Mouse (Mus musculus): ENCODE measurements around the gene Tnni1. TPM values are rescaled to one million over a fixed set of nuclear protein-coding genes. Genes with fewer than 3 reads are reported as not detected.
A peak's percentile ranks its signal among the peaks of the same experiment; 100 is the strongest.

The Tnni1 gene
- polyA plus RNA-seq, 1 experiment = 2.6 TPM

- no peak for TF ChIP-seq CTCF (IDR thresholded peaks at IDR 0.05; ENCODE audit: borderline replicate concordance, extremely low read depth, insufficient read depth, insufficient read length)
- no peak for TF ChIP-seq POLR2A (IDR thresholded peaks at IDR 0.05; ENCODE audit: borderline replicate concordance, extremely low read depth, insufficient read depth, insufficient read length, poor library complexity, severe bottlenecking)
- no peak for DNase-seq (ENCODE audit: low read depth)
Observed at GRCm38 (mm10) chr1:135770237-135770636, 9.0 kb upstream of the Tnni1 start.

GRCm38 (mm10) chr1:135770896-135771572 lies 8.2 kb upstream of the Tnni1 start:
- peak; percentile 42 for DNase-seq (ENCODE audit: low read depth)
- TF ChIP-seq CTCF (IDR thresholded peaks at IDR 0.05; ENCODE audit: borderline replicate concordance, extremely low read depth, insufficient read depth, insufficient read length) = no peak
- no peak for TF ChIP-seq POLR2A (IDR thresholded peaks at IDR 0.05; ENCODE audit: borderline replicate concordance, extremely low read depth, insufficient read depth, insufficient read length, poor library complexity, severe bottlenecking)

GRCm38 (mm10) chr1:135771573-135771970 lies 7.7 kb upstream of the Tnni1 start:
- TF ChIP-seq POLR2A (IDR thresholded peaks at IDR 0.05; ENCODE audit: borderline replicate concordance, extremely low read depth, insufficient read depth, insufficient read length, poor library complexity, severe bottlenecking) (no peak), CTCF (IDR thresholded peaks at IDR 0.05; ENCODE audit: borderline replicate concordance, extremely low read depth, insufficient read depth, insufficient read length) (no peak)
- no peak for DNase-seq (ENCODE audit: low read depth)

- no peak for DNase-seq (ENCODE audit: low read depth)
- no peak for TF ChIP-seq CTCF (IDR thresholded peaks at IDR 0.05; ENCODE audit: borderline replicate concordance, extremely low read depth, insufficient read depth, insufficient read length)
- TF ChIP-seq POLR2A (IDR thresholded peaks at IDR 0.05; ENCODE audit: borderline replicate concordance, extremely low read depth, insufficient read depth, insufficient read length, poor library complexity, severe bottlenecking) = no peak
Observed at GRCm38 (mm10) chr1:135776596-135776995, 2.6 kb upstream of the Tnni1 start.

- no peak for DNase-seq (ENCODE audit: low read depth)
- TF ChIP-seq POLR2A (IDR thresholded peaks at IDR 0.05; ENCODE audit: borderline replicate concordance, extremely low read depth, insufficient read depth, insufficient read length, poor library complexity, severe bottlenecking) (no peak), CTCF (IDR thresholded peaks at IDR 0.05; ENCODE audit: borderline replicate concordance, extremely low read depth, insufficient read depth, insufficient read length) (no peak)
Observed at GRCm38 (mm10) chr1:135777046-135777445, 2.2 kb upstream of the Tnni1 start.

GRCm38 (mm10) chr1:135780649-135781048 lies 1.4 kb downstream of the Tnni1 start:
- DNase-seq (ENCODE audit: low read depth) = no peak
- TF ChIP-seq CTCF (IDR thresholded peaks at IDR 0.05; ENCODE audit: borderline replicate concordance, extremely low read depth, insufficient read depth, insufficient read length) (no peak), POLR2A (IDR thresholded peaks at IDR 0.05; ENCODE audit: borderline replicate concordance, extremely low read depth, insufficient read depth, insufficient read length, poor library complexity, severe bottlenecking) (no peak)

- no peak for TF ChIP-seq POLR2A (IDR thresholded peaks at IDR 0.05; ENCODE audit: borderline replicate concordance, extremely low read depth, insufficient read depth, insufficient read length, poor library complexity, severe bottlenecking)
- peak; percentile 96 for TF ChIP-seq CTCF (IDR thresholded peaks at IDR 0.05; ENCODE audit: borderline replicate concordance, extremely low read depth, insufficient read depth, insufficient read length)
- DNase-seq (ENCODE audit: low read depth) = peak; percentile 84
Observed at GRCm38 (mm10) chr1:135781220-135781619, 2.0 kb downstream of the Tnni1 start.

GRCm38 (mm10) chr1:135782816-135783215 lies 3.6 kb downstream of the Tnni1 start:
- TF ChIP-seq CTCF (IDR thresholded peaks at IDR 0.05; ENCODE audit: borderline replicate concordance, extremely low read depth, insufficient read depth, insufficient read length) (no peak), POLR2A (IDR thresholded peaks at IDR 0.05; ENCODE audit: borderline replicate concordance, extremely low read depth, insufficient read depth, insufficient read length, poor library complexity, severe bottlenecking) (no peak)
- no peak for DNase-seq (ENCODE audit: low read depth)

- TF ChIP-seq POLR2A (IDR thresholded peaks at IDR 0.05; ENCODE audit: borderline replicate concordance, extremely low read depth, insufficient read depth, insufficient read length, poor library complexity, severe bottlenecking) (no peak), CTCF (IDR thresholded peaks at IDR 0.05; ENCODE audit: borderline replicate concordance, extremely low read depth, insufficient read depth, insufficient read length) (peak; percentile 81; the same call in 1 of the 2 replicates)
- DNase-seq (ENCODE audit: low read depth) = peak; percentile 84
Observed at GRCm38 (mm10) chr1:135787799-135788198, 8.6 kb downstream of the Tnni1 start.

- DNase-seq (ENCODE audit: low read depth) = peak; percentile 28
- no peak for TF ChIP-seq POLR2A (IDR thresholded peaks at IDR 0.05; ENCODE audit: borderline replicate concordance, extremely low read depth, insufficient read depth, insufficient read length, poor library complexity, severe bottlenecking)
- TF ChIP-seq CTCF (IDR thresholded peaks at IDR 0.05; ENCODE audit: borderline replicate concordance, extremely low read depth, insufficient read depth, insufficient read length) = peak; percentile 39; the same call in 1 of the 2 replicates
Observed at GRCm38 (mm10) chr1:135788708-135789107, 9.5 kb downstream of the Tnni1 start.

GRCm38 (mm10) chr1:135789815-135790214 lies 10.6 kb downstream of the Tnni1 start:
- DNase-seq (ENCODE audit: low read depth) = peak; percentile 76
- TF ChIP-seq POLR2A (IDR thresholded peaks at IDR 0.05; ENCODE audit: borderline replicate concordance, extremely low read depth, insufficient read depth, insufficient read length, poor library complexity, severe bottlenecking) (no peak), CTCF (IDR thresholded peaks at IDR 0.05; ENCODE audit: borderline replicate concordance, extremely low read depth, insufficient read depth, insufficient read length) (peak; percentile 86)

Measured in brain, embryonic 14.5 days (tissue).